Mouse (Mus musculus) megakaryocyte-erythroid progenitor cell, adult 5-6 weeks (primary cell): ENCODE measurements around the gene Osbpl3. TPM values are rescaled to one million over a fixed set of nuclear protein-coding genes. Genes with fewer than 3 reads are reported as not detected.
A peak's percentile ranks its signal among the peaks of the same experiment; 100 is the strongest.

Experiments
- ATAC-seq: replicated peaks from 2 replicates; pipeline ENCODE4 v1.8.0; 2016; ENCODE audit warnings: mild to moderate bottlenecking, inconsistent platforms; ENCODE audit not compliant: severe bottlenecking, poor library complexity, low FRiP score, low TSS enrichment
- total RNA-seq, 2 experiments: library from RNA; stranded (forward) in 1 of 2; stranded (reverse) in 1 of 2; fragments of 200-1000, 215-1000 nt in 1 of 2; fragments of >200 nt in 1 of 2; fragmentation: Nextera tagmentation in 1 of 2; gene quantifications; 2 replicates each; pipeline ENCODE4 v1.2.3; 2014 to 2017

Gene Osbpl3
- total RNA-seq, 2 experiments from 2014 or later, result 10.9 to 16.4 TPM

- no peak for ATAC-seq
Observed at GRCm38 (mm10) chr6:50314406-50315071, 141.5 kb downstream of the Osbpl3 start.

DNA sequence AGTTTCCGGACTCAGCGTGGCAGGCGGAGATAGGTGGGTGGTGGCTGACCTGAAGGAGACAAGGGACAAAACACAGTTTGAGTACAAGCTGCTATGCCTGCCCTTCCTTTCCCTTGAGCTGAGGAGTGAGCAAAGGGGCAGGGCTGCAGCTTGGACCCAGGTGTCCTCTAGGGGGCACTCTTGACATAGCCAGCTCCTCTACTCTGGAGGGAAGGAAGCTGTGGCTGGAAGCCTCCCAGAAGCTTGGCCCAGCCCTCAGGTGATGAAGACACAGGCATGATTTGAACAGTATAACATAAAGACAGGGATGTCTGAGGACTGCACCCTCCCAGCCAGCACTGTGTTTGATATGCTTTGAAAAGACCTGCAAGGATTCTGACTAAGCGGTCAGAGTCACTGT lies 143.4 kb downstream of the Osbpl3 start:
- ATAC-seq, result peak; percentile 95

GRCm38 (mm10) chr6:50309019-50309418 lies 147.0 kb downstream of the Osbpl3 start:
- 0 out of 2 replicates have a peak, but pooled peaks have one; percentile 42 for ATAC-seq

GRCm38 (mm10) chr6:50306625-50307024 lies 149.4 kb downstream of the Osbpl3 start:
- ATAC-seq, result no peak

DNA sequence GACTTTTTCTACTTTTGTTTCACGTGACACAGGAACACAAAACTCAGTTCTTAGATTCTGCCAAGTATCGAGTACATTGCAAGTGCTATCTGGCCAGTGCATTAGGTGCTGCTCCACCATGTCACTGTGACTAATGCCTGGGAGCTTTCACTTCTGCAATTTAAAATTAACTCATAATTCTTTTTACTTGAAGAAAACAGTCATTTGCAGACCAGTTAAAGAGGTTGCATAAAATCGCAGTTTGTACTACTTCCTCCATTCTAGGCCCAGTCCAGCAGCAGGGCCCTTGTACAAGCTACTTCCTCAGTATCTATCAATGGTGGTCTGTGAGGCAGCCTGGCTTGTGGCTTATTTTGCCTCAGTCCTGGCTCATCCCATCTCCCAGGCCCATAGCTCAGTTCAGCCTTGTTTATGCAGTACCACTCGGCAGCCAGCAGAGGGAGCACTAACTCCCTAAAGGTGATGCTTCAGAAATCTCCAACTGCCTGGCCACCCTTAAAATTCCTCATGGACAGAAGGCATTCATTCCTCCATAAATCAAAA lies 151.0 kb downstream of the Osbpl3 start:
- peak; percentile 71 for ATAC-seq

GRCm38 (mm10) chr6:50301121-50301520 lies 154.9 kb downstream of the Osbpl3 start:
- no peak for ATAC-seq

DNA sequence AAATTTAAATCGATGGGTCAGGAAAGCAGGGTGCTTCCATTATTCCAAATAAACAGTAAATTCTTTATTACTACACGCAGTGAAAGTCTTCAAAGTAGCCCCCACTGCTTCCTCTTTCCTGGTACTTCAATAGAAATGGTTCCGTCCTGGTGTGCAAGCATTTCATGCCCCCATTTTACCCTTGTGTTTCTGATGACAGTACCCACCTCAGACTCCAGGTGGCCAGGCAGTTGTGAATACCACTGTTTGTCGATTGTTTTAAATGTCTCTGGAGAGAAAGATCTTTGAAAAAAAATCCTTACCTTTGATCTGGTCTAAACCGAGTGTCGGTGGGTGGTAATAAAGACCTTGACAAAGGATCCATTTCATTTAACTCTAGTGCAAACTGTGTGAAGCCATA lies 155.4 kb downstream of the Osbpl3 start:
- no peak for ATAC-seq

GRCm38 (mm10) chr6:50299071-50299470 lies 156.9 kb downstream of the Osbpl3 start:
- ATAC-seq, result no peak

DNA sequence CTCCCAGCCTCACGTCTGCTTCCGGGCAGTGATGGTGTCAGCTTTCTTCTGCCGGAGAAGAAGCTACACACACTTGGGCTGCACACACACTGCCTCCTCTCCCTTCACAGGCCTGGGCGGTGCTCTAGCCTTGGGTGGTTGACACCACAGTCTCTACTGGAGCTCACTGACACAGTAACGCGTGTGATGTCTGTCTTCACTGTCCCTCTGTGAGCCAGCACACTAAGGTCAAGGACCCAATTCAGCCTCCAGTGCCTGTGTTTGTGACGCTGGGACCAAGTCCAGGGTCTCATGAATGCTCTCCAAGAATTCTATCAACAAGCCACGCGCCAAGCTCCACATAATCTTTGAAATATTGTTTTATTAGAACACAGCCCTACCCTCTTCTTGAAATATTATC lies 158.3 kb downstream of the Osbpl3 start:
- ATAC-seq, result no peak

DNA sequence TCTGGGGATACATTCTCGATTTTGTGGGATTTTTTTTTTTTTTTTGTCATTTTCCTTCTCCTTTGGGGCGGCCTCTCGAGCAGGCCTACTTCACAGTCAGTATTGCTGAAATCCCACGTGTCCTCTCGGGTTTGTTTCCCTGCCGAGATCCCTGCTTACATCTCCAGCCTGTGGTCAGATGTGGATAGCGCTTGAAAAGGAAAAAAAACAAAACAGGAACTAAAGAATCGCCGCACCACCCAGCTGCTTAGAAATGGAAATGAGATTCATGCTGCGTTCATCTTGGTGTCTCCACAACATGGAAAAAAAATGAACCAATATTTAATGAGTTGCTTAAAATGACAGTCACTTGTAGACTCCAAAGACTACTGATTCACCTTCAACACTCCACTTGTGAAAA lies 160.9 kb downstream of the Osbpl3 start:
- ATAC-seq, result no peak

GRCm38 (mm10) chr6:50294128-50294527 lies 161.9 kb downstream of the Osbpl3 start:
- peak; percentile 91 for ATAC-seq

DNA sequence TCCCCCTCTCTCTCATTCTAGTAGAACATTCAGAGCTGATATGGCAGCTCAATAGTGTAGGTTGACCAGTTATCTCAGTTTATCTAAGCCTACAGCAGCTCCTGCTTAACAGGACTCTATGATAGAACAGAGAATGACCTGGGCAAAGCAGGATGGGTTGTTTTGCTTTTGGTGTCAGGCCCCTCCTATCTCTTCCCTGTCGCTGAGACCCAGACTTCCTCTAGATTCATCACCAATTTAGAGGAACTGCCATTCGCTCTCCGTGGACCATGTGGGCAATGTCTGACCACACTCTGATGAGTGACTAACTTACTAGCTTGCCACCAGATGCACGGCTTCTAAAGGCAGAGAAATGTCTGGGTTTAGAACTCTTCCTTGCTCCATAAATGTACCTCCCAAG lies 164.4 kb downstream of the Osbpl3 start:
- ATAC-seq, result peak; percentile 37; the same call in 1 of the 2 replicates

DNA sequence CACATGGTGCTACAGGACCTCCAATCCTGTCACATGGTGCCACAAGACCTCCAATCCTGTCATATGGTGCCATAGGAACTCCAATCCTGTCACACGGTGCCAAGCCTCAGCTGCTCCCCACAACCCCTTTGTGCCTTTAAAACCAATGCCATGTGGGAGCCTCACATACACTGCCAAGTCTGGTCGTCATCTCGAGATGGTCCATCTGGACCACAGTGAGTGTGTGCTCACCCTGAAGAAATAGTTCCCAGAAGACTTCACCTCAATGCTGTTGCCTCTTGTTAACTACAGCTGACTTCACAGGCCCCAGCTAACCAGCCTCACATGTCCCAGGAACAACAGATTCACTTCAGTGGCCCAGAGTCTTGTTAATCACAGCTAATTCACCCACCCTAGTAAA lies 169.1 kb downstream of the Osbpl3 start:
- ATAC-seq, result no peak

GRCm38 (mm10) chr6:50279642-50280041 lies 176.4 kb downstream of the Osbpl3 start:
- ATAC-seq, result no peak

DNA sequence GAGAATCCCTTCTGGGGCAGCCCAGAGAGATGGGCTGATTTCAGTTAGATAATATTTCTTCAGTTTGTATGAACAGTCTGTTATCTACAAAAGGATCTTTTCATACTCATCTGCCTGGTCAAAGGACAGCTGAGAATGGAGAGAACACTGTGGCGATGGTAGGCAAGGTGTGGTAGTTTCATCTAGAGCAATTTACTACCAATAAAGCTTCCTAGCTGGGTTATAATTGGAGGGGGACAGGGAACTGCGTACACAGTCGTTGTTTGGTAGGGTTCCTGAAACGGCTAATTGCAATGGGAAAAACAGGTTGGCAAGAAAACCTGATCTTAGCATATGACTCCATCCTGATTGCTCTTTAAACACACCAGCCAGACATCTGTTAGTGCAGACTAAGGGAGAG lies 182.1 kb downstream of the Osbpl3 start:
- ATAC-seq, result no peak

GRCm38 (mm10) chr6:50273416-50273815 lies 182.6 kb downstream of the Osbpl3 start:
- no peak for ATAC-seq

- ATAC-seq, result no peak
Observed at GRCm38 (mm10) chr6:50263670-50264069, 192.3 kb downstream of the Osbpl3 start, which contains the start of gene Gsdme. TSS of gene Gsdme (minus strand) at chr6:50263862.

DNA sequence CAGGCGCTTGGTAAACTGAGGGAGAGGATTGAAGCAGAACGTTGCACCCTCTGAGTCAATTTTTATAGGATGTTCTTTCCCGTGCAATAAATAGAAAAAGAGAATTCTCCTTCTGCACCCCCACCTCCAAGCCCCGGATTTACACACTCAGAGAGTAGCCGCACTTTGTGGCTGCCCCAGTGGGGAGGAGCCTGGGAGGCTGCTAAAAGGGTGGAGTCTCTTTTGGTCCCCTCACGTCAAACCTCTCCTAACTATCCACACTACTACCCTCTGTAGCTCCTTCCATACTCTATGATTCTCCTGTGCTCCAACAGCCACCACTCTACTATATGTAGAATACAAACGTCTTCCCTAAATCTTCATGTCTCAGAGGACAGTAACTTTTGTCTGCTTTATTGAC lies 193.7 kb downstream of the Osbpl3 start:
- peak; percentile 62; the same call in 1 of the 2 replicates for ATAC-seq

- 0 out of 2 replicates have a peak, but pooled peaks have one; percentile 26 for ATAC-seq
Observed at GRCm38 (mm10) chr6:50261922-50262261, 194.1 kb downstream of the Osbpl3 start.

GRCm38 (mm10) chr6:50261201-50261921 lies 194.6 kb downstream of the Osbpl3 start:
- peak; percentile 50 for ATAC-seq

- ATAC-seq, result peak; percentile 35
Observed at GRCm38 (mm10) chr6:50255356-50255755, 200.6 kb downstream of the Osbpl3 start.
